Mouse (Mus musculus) olfactory bulb, adult 2 months (tissue): ENCODE measurements around the gene Pgls.

Experiments
- CTCF ChIP-seq: fragments of 200-500 bp; IDR thresholded peaks from 2 replicates; pipeline ENCODE4 v1.5.1; 2012; ENCODE audit warnings: low read depth, mild to moderate bottlenecking, low read length, moderate library complexity; ENCODE audit not compliant: insufficient read depth
- POLR2A ChIP-seq: fragments of 200-500 bp; IDR thresholded peaks from 2 replicates; pipeline ENCODE4 v1.6.1; 2012; ENCODE audit warnings: mild to moderate bottlenecking, low read depth, low read length, moderate library complexity; ENCODE audit not compliant: insufficient read depth

DNA sequence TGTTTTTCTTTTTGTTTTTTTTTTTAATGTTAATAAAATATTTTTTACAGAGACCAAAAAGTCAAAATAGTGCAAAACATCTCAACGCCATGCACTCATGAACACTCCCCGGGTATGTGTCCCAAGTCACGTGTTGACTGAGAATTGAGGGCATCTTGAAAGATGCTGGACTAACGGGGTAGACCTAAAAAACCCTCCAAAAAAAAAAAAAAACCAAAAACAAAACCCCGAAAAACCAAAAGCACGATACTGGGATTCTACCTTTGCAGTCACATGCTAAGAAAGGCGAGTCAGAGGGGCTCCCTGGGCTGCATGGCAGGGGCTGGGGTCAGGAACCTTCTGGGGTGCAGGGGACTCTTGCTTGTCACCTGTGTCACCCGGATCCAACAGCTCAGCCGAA lies 34.8 kb downstream of the Pgls start:
- TF ChIP-seq CTCF: no peak
- no peak for TF ChIP-seq POLR2A
